Mouse (Mus musculus) MEL-GATA-1-ER (cell line): ENCODE measurements around the gene Hps5.
"Not testable (repeated sequence)": the region's sequence is repeated elsewhere in the genome, so short reads cannot be mapped to it uniquely, and the experiment has no call there.

Source experiments
- DNase-seq: peaks from one replicate; pipeline ENCODE4 v3.0.0-alpha.2; 2012; ENCODE audit warnings: low read depth; ENCODE audit errors: extremely low read depth

Hps5 gene

GRCm38 (mm10) chr7:46827803-46828184 is 31.9 kb upstream of the Hps5 start:
- no peak for DNase-seq

GRCm38 (mm10) chr7:46827046-46827802 is 31.4 kb upstream of the Hps5 start:
- DNase-seq: no peak

- DNase-seq: not testable (repeated sequence)
Measured at GRCm38 (mm10) chr7:46820876-46821632, 25.2 kb upstream of the Hps5 start.

- no peak for DNase-seq
Measured at GRCm38 (mm10) chr7:46814012-46814411, 18.1 kb upstream of the Hps5 start.

- no peak for DNase-seq
Measured at GRCm38 (mm10) chr7:46810325-46810724, 14.5 kb upstream of the Hps5 start.

GRCm38 (mm10) chr7:46796779-46797178 is 915 bp upstream of the Hps5 start:
- DNase-seq: no peak

- DNase-seq: no peak
Measured at GRCm38 (mm10) chr7:46796206-46796679, 379 bp upstream of the Hps5 start.

- DNase-seq: no peak
Measured at GRCm38 (mm10) chr7:46793871-46794270, 2.0 kb downstream of the Hps5 start.

- DNase-seq: no peak
Measured at GRCm38 (mm10) chr7:46789177-46789849, 6.6 kb downstream of the Hps5 start.

GRCm38 (mm10) chr7:46770706-46771105 is 25.2 kb downstream of the Hps5 start:
- DNase-seq: no peak

GRCm38 (mm10) chr7:46768451-46768850 is 27.4 kb downstream of the Hps5 start:
- DNase-seq: no peak

- no peak for DNase-seq
Measured at GRCm38 (mm10) chr7:46767371-46767770, 28.5 kb downstream of the Hps5 start.

GRCm38 (mm10) chr7:46764672-46765071 is 31.2 kb downstream of the Hps5 start:
- DNase-seq: no peak

GRCm38 (mm10) chr7:46762601-46763000 is 33.3 kb downstream of the Hps5 start:
- no peak for DNase-seq

- no peak for DNase-seq
Measured at GRCm38 (mm10) chr7:46761049-46761795, 34.6 kb downstream of the Hps5 start.

GRCm38 (mm10) chr7:46751490-46751889 is 44.4 kb downstream of the Hps5 start, which contains the start of gene Saa2:
Gene Saa2, plus strand, starts transcription at chr7:46751790.
- DNase-seq: no peak

GRCm38 (mm10) chr7:46748459-46748858 is 47.4 kb downstream of the Hps5 start:
- DNase-seq: no peak

- DNase-seq: no peak
Measured at GRCm38 (mm10) chr7:46746381-46746780, 49.5 kb downstream of the Hps5 start.

GRCm38 (mm10) chr7:46745816-46746215 is 50.0 kb downstream of the Hps5 start:
- DNase-seq: no peak

GRCm38 (mm10) chr7:46742880-46743279 is 53.0 kb downstream of the Hps5 start, which contains the start of gene Saa1:
Gene Saa1, minus strand, starts transcription at chr7:46742980.
- DNase-seq: not testable (repeated sequence)

GRCm38 (mm10) chr7:46740041-46740440 is 55.8 kb downstream of the Hps5 start:
- DNase-seq: not testable (repeated sequence)
